Mouse (Mus musculus): ENCODE results near the gene Atp8b2. TPM values are rescaled to one million over a fixed set of nuclear protein-coding genes. Genes with fewer than 3 reads are reported as not detected.

Gene Atp8b2
- 21.9 and 23.5 TPM in 2 replicates for polyA plus RNA-seq (2012; rRNA removed)

DNA sequence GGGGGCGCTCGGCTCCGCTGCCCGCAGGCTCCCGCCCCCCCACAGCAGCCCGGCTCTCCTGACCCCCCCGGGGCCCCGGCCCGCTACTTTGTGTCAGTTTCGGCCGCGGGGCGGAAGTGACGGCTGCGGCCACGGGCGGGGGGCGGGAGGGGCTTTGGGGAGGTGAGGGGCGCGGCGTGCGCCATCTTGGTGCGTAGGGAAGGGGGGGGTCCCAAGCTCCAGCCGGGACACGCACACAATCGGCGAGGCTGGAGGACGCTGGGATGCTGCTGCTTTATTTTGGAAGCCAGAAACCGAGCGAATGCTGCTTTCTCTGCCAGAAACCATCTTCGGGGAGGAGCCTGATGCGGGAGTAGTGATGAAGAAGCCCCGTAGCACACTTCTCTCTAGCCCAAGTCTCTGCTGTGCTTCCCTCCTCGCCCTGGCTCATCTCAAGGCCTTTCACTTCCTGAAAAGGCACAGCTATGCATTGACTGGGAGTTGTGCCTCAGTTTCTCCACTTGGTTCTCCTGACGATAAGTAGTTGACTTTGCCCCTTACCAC is at the start of gene Atp8b2:
TSS of gene Atp8b2 (minus strand) at position 288 of the 543 bp plus-strand sequence.
- TF ChIP-seq CTCF (conservative IDR thresholded peaks at IDR 0.05; ENCODE audit: insufficient read depth, insufficient read length, low read depth, low read length) = no peak
- peak; percentile 43 for TF ChIP-seq POLR2A (IDR thresholded peaks at IDR 0.05; ENCODE audit: low read depth, low read length)
- Histone ChIP-seq H3K27ac (ENCODE audit: insufficient read depth, low read depth, low read length) (peak within 1 kb of the TSS; percentile 72), H3K4me3 (ENCODE audit: insufficient read depth, low read depth, low read length) (peak within 1 kb of the TSS; percentile 61), H3K36me3 (ENCODE audit: control insufficient read depth, insufficient read depth, low read length) (no peaks in the 10 kb centered on the region), H3K27me3 (replicated peaks; ENCODE audit: control insufficient read depth, insufficient read depth, low read length) (no peaks in the 10 kb centered on the region), H3K4me1 (ENCODE audit: control insufficient read depth, insufficient read depth, low read length) (no peaks in the 10 kb centered on the region; the same call in 1 of the 2 replicates)
- WGBS = 1% methylated on average over 31 of the region's 35 CpGs
- DNase-seq = peak; percentile 56

DNA sequence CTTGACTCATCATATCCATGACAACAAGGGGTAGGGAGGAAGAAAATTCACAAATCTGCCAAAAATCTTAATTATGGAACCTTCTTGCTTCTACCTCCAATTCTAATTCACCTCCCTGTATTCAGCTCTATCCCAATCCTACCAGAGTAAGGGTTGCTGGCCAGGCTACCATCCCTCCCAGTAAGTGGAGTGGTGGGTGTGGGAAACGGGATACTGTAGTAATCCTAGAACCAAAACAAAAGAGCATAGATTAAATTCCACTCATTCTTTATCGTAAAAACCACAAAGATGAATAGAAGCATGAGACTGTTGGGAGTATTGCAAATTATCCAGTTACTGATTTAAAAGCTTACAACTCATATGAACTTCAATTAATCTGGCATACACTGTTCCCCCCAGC is 47.0 kb upstream of the Atp8b2 start:
- Histone ChIP-seq H3K4me1 (ENCODE audit: control insufficient read depth, insufficient read depth, low read length) (no peaks in the 10 kb centered on the region), H3K4me3 (ENCODE audit: insufficient read depth, low read depth, low read length) (no peak overlapping the region), H3K36me3 (ENCODE audit: control insufficient read depth, insufficient read depth, low read length) (peaks cover 29% of the 10 kb centered on the region), H3K27ac (ENCODE audit: insufficient read depth, low read depth, low read length) (no peak overlapping the region), H3K27me3 (replicated peaks; ENCODE audit: control insufficient read depth, insufficient read depth, low read length) (no peaks in the 10 kb centered on the region)
- DNase-seq = no peak
- TF ChIP-seq CTCF (conservative IDR thresholded peaks at IDR 0.05; ENCODE audit: insufficient read depth, insufficient read length, low read depth, low read length) (no peak), POLR2A (IDR thresholded peaks at IDR 0.05; ENCODE audit: low read depth, low read length) (no peak)
- 51% methylated on average over 2 of the region's 2 CpGs for WGBS

GRCm38 (mm10) chr3:90004091-90004796 is 40.9 kb upstream of the Atp8b2 start:
- no peaks in the 10 kb centered on the region for H3K27me3 ChIP-seq (replicated peaks; ENCODE audit: control insufficient read depth, insufficient read depth, low read length)
- TF ChIP-seq CTCF (conservative IDR thresholded peaks at IDR 0.05; ENCODE audit: insufficient read depth, insufficient read length, low read depth, low read length) (no peak), POLR2A (IDR thresholded peaks at IDR 0.05; ENCODE audit: low read depth, low read length) (no peak)
- peaks cover 13% of the 10 kb centered on the region for H3K36me3 ChIP-seq (ENCODE audit: control insufficient read depth, insufficient read depth, low read length)
- 12% methylated on average over 3 of the region's 3 CpGs for WGBS
- peaks cover 6% of the 10 kb centered on the region; the same call in 1 of the 2 replicates for H3K4me1 ChIP-seq (ENCODE audit: control insufficient read depth, insufficient read depth, low read length)
- H3K27ac ChIP-seq (ENCODE audit: insufficient read depth, low read depth, low read length) = peak overlapping the region; percentile 38; the same call in 1 of the 2 replicates
- DNase-seq = peak; percentile 31
- no peak overlapping the region for H3K4me3 ChIP-seq (ENCODE audit: insufficient read depth, low read depth, low read length)

DNA sequence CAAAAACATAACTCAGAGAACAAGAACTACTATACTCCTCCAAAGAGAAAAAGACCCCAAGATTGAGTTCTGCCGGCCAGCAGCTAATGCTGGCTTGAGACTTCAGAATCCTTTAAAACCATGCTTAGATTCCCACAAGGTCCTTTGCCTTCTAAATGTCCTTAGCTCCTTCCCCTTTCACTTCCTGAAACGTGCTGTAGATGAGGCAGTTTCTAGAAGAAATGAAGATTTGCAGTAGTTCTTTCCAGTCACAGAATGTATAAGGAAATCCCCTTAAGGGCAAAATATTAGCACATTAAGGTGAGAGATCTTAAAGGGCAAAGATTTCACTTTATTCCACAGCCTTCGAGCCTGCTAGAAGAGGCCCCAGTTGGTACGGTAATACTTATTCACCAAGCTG is 36.5 kb upstream of the Atp8b2 start:
- no peak overlapping the region for H3K4me3 ChIP-seq (ENCODE audit: insufficient read depth, low read depth, low read length)
- peak overlapping the region; percentile 93 for H3K27ac ChIP-seq (ENCODE audit: insufficient read depth, low read depth, low read length)
- TF ChIP-seq POLR2A (IDR thresholded peaks at IDR 0.05; ENCODE audit: low read depth, low read length) (no peak), CTCF (conservative IDR thresholded peaks at IDR 0.05; ENCODE audit: insufficient read depth, insufficient read length, low read depth, low read length) (no peak)
- H3K36me3 ChIP-seq (ENCODE audit: control insufficient read depth, insufficient read depth, low read length) = peaks cover 2% of the 10 kb centered on the region; the same call in 1 of the 2 replicates
- 71% methylated on average over 4 of the region's 4 CpGs for WGBS
- no peaks in the 10 kb centered on the region for H3K27me3 ChIP-seq (replicated peaks; ENCODE audit: control insufficient read depth, insufficient read depth, low read length)
- H3K4me1 ChIP-seq (ENCODE audit: control insufficient read depth, insufficient read depth, low read length) = peaks cover 14% of the 10 kb centered on the region; the same call in 1 of the 2 replicates
- DNase-seq = no peak

- H3K4me3 ChIP-seq (ENCODE audit: insufficient read depth, low read depth, low read length) = peak overlapping the region; percentile 80
- H3K27me3 ChIP-seq (replicated peaks; ENCODE audit: control insufficient read depth, insufficient read depth, low read length) = no peaks in the 10 kb centered on the region
- TF ChIP-seq POLR2A (IDR thresholded peaks at IDR 0.05; ENCODE audit: low read depth, low read length) (no peak), CTCF (conservative IDR thresholded peaks at IDR 0.05; ENCODE audit: insufficient read depth, insufficient read length, low read depth, low read length) (no peak)
- peak overlapping the region; percentile 93 for H3K27ac ChIP-seq (ENCODE audit: insufficient read depth, low read depth, low read length)
- peaks cover 14% of the 10 kb centered on the region; the same call in 1 of the 2 replicates for H3K4me1 ChIP-seq (ENCODE audit: control insufficient read depth, insufficient read depth, low read length)
- 8% methylated on average over 8 of the region's 8 CpGs for WGBS
- no peak for DNase-seq
- H3K36me3 ChIP-seq (ENCODE audit: control insufficient read depth, insufficient read depth, low read length) = peaks cover 2% of the 10 kb centered on the region; the same call in 1 of the 2 replicates
These were observed 35.8 kb upstream of the Atp8b2 start for GRCm38 (mm10) chr3:89999090-89999489.

- H3K36me3 ChIP-seq (ENCODE audit: control insufficient read depth, insufficient read depth, low read length) = peaks cover 2% of the 10 kb centered on the region; the same call in 1 of the 2 replicates
- peak; percentile 96 for DNase-seq
- peak within 1 kb of the TSS; percentile 80 for H3K4me3 ChIP-seq (ENCODE audit: insufficient read depth, low read depth, low read length)
- TF ChIP-seq CTCF (conservative IDR thresholded peaks at IDR 0.05; ENCODE audit: insufficient read depth, insufficient read length, low read depth, low read length) (no peak), POLR2A (IDR thresholded peaks at IDR 0.05; ENCODE audit: low read depth, low read length) (no peak)
- H3K4me1 ChIP-seq (ENCODE audit: control insufficient read depth, insufficient read depth, low read length) = peaks cover 14% of the 10 kb centered on the region; the same call in 1 of the 2 replicates
- under 1% methylated on average over 26 of the region's 26 CpGs for WGBS
- H3K27ac ChIP-seq (ENCODE audit: insufficient read depth, low read depth, low read length) = peak within 1 kb of the TSS; percentile 93
- H3K27me3 ChIP-seq (replicated peaks; ENCODE audit: control insufficient read depth, insufficient read depth, low read length) = no peaks in the 10 kb centered on the region
These were observed 35.3 kb upstream of the Atp8b2 start, which contains the start of gene Hax1 for GRCm38 (mm10) chr3:89998612-89999054. Gene Hax1 (minus strand): TSS chr3:89998780.
